Mouse (Mus musculus) lung, embryonic 14.5 days (tissue): ENCODE data around the gene Ostc. TPM values are rescaled to one million over a fixed set of nuclear protein-coding genes. Genes with fewer than 3 reads are reported as not detected.

Experiments used
- ATAC-seq: fragments of 200-750 bp; cut with Nextera tagmentation; 2 replicates; pipeline ENCODE4 v1.8.0; 2017; ENCODE audit warnings: mild to moderate bottlenecking, moderate TSS enrichment, moderate library complexity; ENCODE audit not compliant: insufficient read depth
- DNase-seq: peaks from one replicate; pipeline ENCODE4 v3.0.0-alpha.2; 2015
- H3K27ac ChIP-seq: fragments of 300-500 bp; sonication (generic); 2 replicates; pipeline ENCODE4 v1.5.1; 2014; ENCODE audit warnings: low read depth, mild to moderate bottlenecking, moderate library complexity
- H3K27me3 ChIP-seq: fragments of 300-500 bp; sonication (generic); 2 replicates; pipeline ENCODE4 v1.6.1; 2014; ENCODE audit warnings: low read length, control low read depth; ENCODE audit not compliant: insufficient read depth
- H3K36me3 ChIP-seq: fragments of 300-500 bp; sonication (generic); 2 replicates; pipeline ENCODE4 v1.6.1; 2014; ENCODE audit warnings: control low read depth; ENCODE audit not compliant: insufficient read depth
- H3K4me1 ChIP-seq: fragments of 300-500 bp; sonication (generic); 2 replicates; pipeline ENCODE4 v1.6.1; 2014; ENCODE audit warnings: antibody characterized with exemption, control low read depth; ENCODE audit not compliant: insufficient read depth
- H3K4me2 ChIP-seq: fragments of 300-500 bp; sonication (generic); 2 replicates; pipeline ENCODE4 v1.6.1; 2014; ENCODE audit warnings: mild to moderate bottlenecking
- H3K4me3 ChIP-seq: fragments of 300-500 bp; sonication (generic); 2 replicates; pipeline ENCODE4 v1.5.1; 2014; ENCODE audit warnings: low read depth, low read length
- H3K9ac ChIP-seq: fragments of 300-500 bp; sonication (generic); 2 replicates; pipeline ENCODE4 v1.6.1; 2014
- H3K9me3 ChIP-seq: fragments of 300-500 bp; sonication (generic); 2 replicates; pipeline ENCODE4 v1.6.1; 2016; ENCODE audit warnings: low read depth, low read length, control low read depth
- CTCF ChIP-seq: IDR thresholded peaks from 2 replicates; pipeline ENCODE4 v1.5.1; 2016; ENCODE audit warnings: antibody characterized with exemption, low read depth
- WGBS: fragments of 180-500 bp; shearing (Covaris S2); extraction: QIAGEN DNeasy Blood & Tissue Kit; methylation state at CpG from one replicate; pipeline ENCODE4 v1.1.7; 2014; 5-methylcytosine and 5-hydroxymethylcytosine counted together
- polyA plus RNA-seq: library from polyadenylated mRNA; unstranded; fragments of >200 nt; fragmentation: Nextera tagmentation; extraction: Ambion mirVana; gene quantifications from 2 replicates; pipeline ENCODE4 v1.2.1, GENCODE M21; 2014

Ostc gene
- polyA plus RNA-seq, 1 experiment from 2014 or later: 401 TPM

GRCm38 (mm10) chr3:130720225-130720624 lies 11.0 kb upstream of the Ostc start:
- Histone ChIP-seq H3K4me3 (no peak overlapping the region), H3K9ac (no peak overlapping the region), H3K36me3 (peaks cover 5% of the 10 kb centered on the region; the same call in 1 of the 2 replicates), H3K27ac (no peak overlapping the region), H3K9me3 (no peaks in the 10 kb centered on the region), H3K4me2 (no peak overlapping the region), H3K4me1 (no peaks in the 10 kb centered on the region), H3K27me3 (no peaks in the 10 kb centered on the region)
- 83% methylated on average over 4 of the region's 4 CpGs for WGBS
- no peak for DNase-seq
- ATAC-seq: no peak
- TF ChIP-seq CTCF: no peak

DNA sequence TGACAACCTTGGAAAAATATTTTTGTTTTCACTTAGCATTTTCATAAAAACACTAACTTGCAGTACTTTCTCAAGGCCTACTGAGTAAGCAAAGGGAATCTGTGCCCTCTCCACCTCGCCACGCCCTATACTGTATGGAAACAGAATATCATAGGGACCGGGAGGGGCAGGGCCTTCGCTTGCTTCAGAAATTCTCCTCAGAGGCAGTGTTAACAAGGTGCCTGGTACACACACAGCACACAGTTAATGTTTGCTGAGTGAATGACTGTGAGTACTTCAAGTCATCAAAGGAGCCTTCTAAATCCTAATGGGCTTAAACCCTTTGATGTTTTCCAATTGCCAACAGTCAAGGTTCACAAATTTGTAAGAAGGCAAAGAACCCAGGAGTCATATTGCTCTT lies 9.6 kb upstream of the Ostc start:
- no peaks in the 10 kb centered on the region for H3K36me3 ChIP-seq
- H3K9ac ChIP-seq: no peak overlapping the region
- H3K4me2 ChIP-seq: no peak overlapping the region
- DNase-seq (no peak), ATAC-seq (no peak)
- no peak overlapping the region for H3K27ac ChIP-seq
- no peak for TF ChIP-seq CTCF
- H3K27me3 ChIP-seq: no peaks in the 10 kb centered on the region
- 66% methylated on average over 4 of the region's 4 CpGs for WGBS
- H3K9me3 ChIP-seq: no peaks in the 10 kb centered on the region
- H3K4me3 ChIP-seq: no peak overlapping the region
- no peaks in the 10 kb centered on the region for H3K4me1 ChIP-seq

GRCm38 (mm10) chr3:130716555-130716954 lies 7.3 kb upstream of the Ostc start:
- no peak for TF ChIP-seq CTCF
- H3K4me2 ChIP-seq: no peak overlapping the region
- no peak for DNase-seq
- no peak overlapping the region for H3K27ac ChIP-seq
- H3K9ac ChIP-seq: no peak overlapping the region
- WGBS: 79% methylated on average over 7 of the region's 7 CpGs
- no peak overlapping the region for H3K4me3 ChIP-seq
- H3K27me3 ChIP-seq: no peaks in the 10 kb centered on the region
- H3K9me3 ChIP-seq: no peaks in the 10 kb centered on the region
- no peaks in the 10 kb centered on the region for H3K4me1 ChIP-seq
- ATAC-seq: no peak
- no peaks in the 10 kb centered on the region for H3K36me3 ChIP-seq

DNA sequence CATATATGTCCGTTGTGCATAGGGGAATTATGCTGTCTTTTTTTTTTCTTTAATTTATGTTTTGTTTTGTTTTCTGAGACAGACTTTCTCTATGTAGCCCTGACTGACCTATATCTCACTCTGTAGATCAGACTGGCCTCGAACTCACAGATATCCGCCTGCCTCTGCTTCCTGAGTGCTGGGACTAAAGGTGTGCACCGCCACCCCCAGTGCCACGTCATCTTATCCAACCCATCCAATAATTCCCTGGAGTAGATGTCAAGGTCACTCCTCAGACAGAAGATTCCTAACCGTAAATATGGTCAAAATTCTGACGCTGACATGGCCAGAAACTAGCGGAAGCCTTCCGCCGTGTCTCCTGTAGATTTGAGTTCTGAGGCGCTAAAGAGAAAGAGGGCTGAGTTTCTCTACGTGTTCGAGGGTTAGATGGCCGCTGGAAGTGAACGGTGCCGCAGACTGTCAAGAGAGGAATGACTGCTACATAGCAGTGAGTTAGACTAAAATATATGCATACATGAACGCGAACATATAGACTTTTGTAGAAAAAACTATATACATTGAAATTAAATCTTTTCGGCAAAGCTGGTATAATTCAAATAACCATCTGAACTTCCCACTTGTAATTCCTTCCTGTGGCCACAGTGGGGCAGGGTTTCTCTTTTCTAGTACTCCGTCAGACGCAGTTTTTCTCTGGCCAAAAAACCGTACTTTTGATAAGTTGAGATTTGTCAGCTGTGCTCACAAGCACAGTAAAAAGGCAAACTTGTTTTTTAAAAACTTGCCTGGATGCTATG lies 5.7 kb upstream of the Ostc start:
- ATAC-seq: 0 out of 2 replicates have a peak, but pooled peaks have one; percentile 40
- WGBS: 12% methylated on average over 22 of the region's 22 CpGs
- Histone ChIP-seq H3K9me3 (no peaks in the 10 kb centered on the region), H3K27ac (no peak overlapping the region), H3K36me3 (no peaks in the 10 kb centered on the region), H3K27me3 (no peaks in the 10 kb centered on the region), H3K9ac (peak overlapping the region; percentile 10; the same call in 1 of the 2 replicates), H3K4me1 (no peaks in the 10 kb centered on the region; the same call in 1 of the 2 replicates), H3K4me2 (peak overlapping the region; percentile 58), H3K4me3 (peak overlapping the region; percentile 37)
- peak; percentile 96 for DNase-seq
- TF ChIP-seq CTCF: peak; percentile 77

DNA sequence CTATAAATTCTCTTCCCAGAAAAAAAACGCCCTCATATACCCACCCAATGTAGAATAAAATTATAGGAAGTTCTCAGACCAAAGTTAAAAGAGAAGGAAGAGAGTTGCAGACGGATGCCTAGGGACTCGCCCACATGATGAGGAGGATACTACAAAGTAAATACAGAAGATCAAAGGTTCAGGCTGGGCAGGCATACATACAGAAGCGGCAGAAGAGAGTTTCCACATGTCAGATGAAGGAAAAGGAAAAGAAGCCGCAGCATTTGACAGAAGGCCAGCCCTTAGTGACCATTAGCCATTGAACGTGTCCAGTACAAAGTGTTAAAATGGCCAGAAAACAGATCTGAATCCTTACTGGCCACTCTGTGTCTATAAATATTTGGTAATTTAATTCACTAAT lies 3.6 kb upstream of the Ostc start:
- Histone ChIP-seq H3K4me2 (no peak overlapping the region), H3K36me3 (no peaks in the 10 kb centered on the region), H3K9ac (no peak overlapping the region), H3K9me3 (no peaks in the 10 kb centered on the region), H3K4me1 (peaks cover 2% of the 10 kb centered on the region), H3K27me3 (no peaks in the 10 kb centered on the region), H3K4me3 (no peak overlapping the region), H3K27ac (no peak overlapping the region)
- DNase-seq (peak; percentile 76), ATAC-seq (no peak)
- TF ChIP-seq CTCF: no peak
- 20% methylated on average over 6 of the region's 6 CpGs for WGBS

DNA sequence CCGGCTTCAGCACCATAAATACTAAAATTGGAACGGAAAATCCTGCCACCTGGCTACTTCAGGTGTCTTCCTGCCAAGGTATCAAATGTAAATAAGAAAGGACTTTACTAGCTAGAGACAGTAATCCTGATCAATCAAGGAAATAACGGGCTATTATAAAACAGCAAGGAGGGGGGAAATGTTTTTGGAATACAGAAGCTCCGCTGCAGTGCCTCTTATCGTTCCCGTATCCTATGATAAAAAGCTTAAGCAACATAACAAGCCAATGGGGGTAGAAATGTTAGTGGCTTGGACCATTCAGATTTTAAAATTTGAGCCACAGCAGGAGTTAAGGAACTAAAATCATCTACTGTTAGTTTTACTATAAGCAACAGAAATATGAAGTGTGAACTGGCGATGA lies 859 bp upstream of the Ostc start:
- H3K36me3 ChIP-seq: no peaks in the 10 kb centered on the region
- ATAC-seq: no peak
- no peak overlapping the region for H3K27ac ChIP-seq
- DNase-seq: no peak
- peak overlapping the region; percentile 29 for H3K9ac ChIP-seq
- H3K4me3 ChIP-seq: peak overlapping the region; percentile 77
- 47% methylated on average over 7 of the region's 7 CpGs for WGBS
- H3K27me3 ChIP-seq: no peaks in the 10 kb centered on the region
- no peak for TF ChIP-seq CTCF
- no peaks in the 10 kb centered on the region for H3K9me3 ChIP-seq
- H3K4me1 ChIP-seq: peaks cover 4% of the 10 kb centered on the region
- peak overlapping the region; percentile 70 for H3K4me2 ChIP-seq

- Histone ChIP-seq H3K27ac (peak overlapping the region; percentile 89), H3K4me2 (peak overlapping the region; percentile 70), H3K4me1 (peaks cover 4% of the 10 kb centered on the region), H3K4me3 (peak overlapping the region; percentile 77), H3K27me3 (no peaks in the 10 kb centered on the region), H3K9me3 (no peaks in the 10 kb centered on the region), H3K36me3 (peaks cover 12% of the 10 kb centered on the region), H3K9ac (peak overlapping the region; percentile 91)
- under 1% methylated on average over 5 of the region's 5 CpGs for WGBS
- DNase-seq (peak; percentile 67), ATAC-seq (no peak)
- no peak for TF ChIP-seq CTCF
These were observed 715 bp downstream of the Ostc start for GRCm38 (mm10) chr3:130708529-130708928.
